Mouse (Mus musculus): Measurements from ENCODE around the gene Tbc1d9.

DNA sequence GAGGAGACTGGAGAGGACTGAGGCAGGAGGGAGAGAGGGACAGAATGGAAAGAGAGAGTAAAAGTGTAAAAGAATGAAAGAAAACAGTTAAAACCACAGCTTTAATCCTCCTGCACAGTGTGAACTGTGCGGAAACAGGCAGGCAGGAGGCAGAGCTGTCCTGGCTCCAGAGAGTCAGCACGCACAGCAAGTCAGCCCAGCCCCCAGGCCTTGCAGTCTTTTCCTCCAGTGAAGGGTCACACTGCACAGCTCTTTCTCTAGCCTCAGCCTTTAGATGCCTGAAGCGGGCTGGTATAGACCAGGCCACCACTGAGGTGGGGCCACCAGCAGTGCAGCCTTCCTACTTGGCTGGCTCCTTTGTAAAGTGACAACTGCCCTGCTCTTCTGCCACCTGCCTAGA, 155.4 kb downstream of the Tbc1d9 start:
- TF ChIP-seq CTCF (conservative IDR thresholded peaks at IDR 0.05; ENCODE audit: low read length) (no peak), NANOG (IDR thresholded peaks at IDR 0.05; ENCODE audit: borderline replicate concordance, low read length) (no peak), POU5F1 (IDR thresholded peaks at IDR 0.05; ENCODE audit: borderline replicate concordance, low read length) (no peak)
